Mouse (Mus musculus) megakaryocyte-erythroid progenitor cell, adult 5-6 weeks (primary cell): ENCODE measurements at regions not wholly inside any gene's neighbourhood (a gene's known extent, or its start where the extent isn't known, plus 50 kb on each side); places are given as distances from the start of the nearest gene placed in this dataset.

Experiments used
- ATAC-seq: replicated peaks from 2 replicates; pipeline ENCODE4 v1.8.0; 2016; ENCODE audit warnings: mild to moderate bottlenecking, inconsistent platforms; ENCODE audit not compliant: severe bottlenecking, poor library complexity, low FRiP score, low TSS enrichment

- no peak for ATAC-seq
These were observed 104.9 kb upstream of the Slc22a12 start for GRCm38 (mm10) chr19:6647686-6648085.

GRCm38 (mm10) chr19:6647216-6647615 lies 104.4 kb upstream of the Slc22a12 start:
- ATAC-seq = no peak

- ATAC-seq = no peak
These were observed 103.1 kb upstream of the Slc22a12 start for GRCm38 (mm10) chr19:6645912-6646311.

- no peak for ATAC-seq
These were observed 102.0 kb upstream of the Slc22a12 start for GRCm38 (mm10) chr19:6644871-6645270.

GRCm38 (mm10) chr19:6639681-6640080 lies 96.8 kb upstream of the Slc22a12 start:
- no peak for ATAC-seq

GRCm38 (mm10) chr19:6633400-6633799 lies 90.6 kb upstream of the Slc22a12 start:
- no peak for ATAC-seq

GRCm38 (mm10) chr19:6631817-6632216 lies 89.0 kb upstream of the Slc22a12 start:
- no peak for ATAC-seq

- no peak for ATAC-seq
These were observed 87.7 kb upstream of the Slc22a12 start for GRCm38 (mm10) chr19:6630613-6630940.

GRCm38 (mm10) chr19:6629911-6630612 lies 87.2 kb upstream of the Slc22a12 start:
- no peak for ATAC-seq

GRCm38 (mm10) chr19:6625574-6625973 lies 82.7 kb upstream of the Slc22a12 start:
- ATAC-seq = no peak

- no peak for ATAC-seq
These were observed 78.2 kb upstream of the Slc22a12 start for GRCm38 (mm10) chr19:6621023-6621422.

- ATAC-seq = no peak
These were observed 76.7 kb upstream of the Slc22a12 start for GRCm38 (mm10) chr19:6619546-6619945.

- ATAC-seq = no peak
These were observed 73.8 kb upstream of the Slc22a12 start for GRCm38 (mm10) chr19:6616659-6617058.

GRCm38 (mm10) chr19:6612441-6612840 lies 69.6 kb upstream of the Slc22a12 start:
- ATAC-seq = no peak

GRCm38 (mm10) chr19:6611921-6612320 lies 69.1 kb upstream of the Slc22a12 start:
- ATAC-seq = no peak

- ATAC-seq = no peak
These were observed 67.9 kb upstream of the Slc22a12 start for GRCm38 (mm10) chr19:6610715-6611114.

GRCm38 (mm10) chr19:6610051-6610450 lies 67.2 kb upstream of the Slc22a12 start:
- no peak for ATAC-seq

- ATAC-seq = no peak
These were observed 64.7 kb upstream of the Slc22a12 start for GRCm38 (mm10) chr19:6607501-6607900.

GRCm38 (mm10) chr19:6606667-6607066 lies 63.8 kb upstream of the Slc22a12 start:
- ATAC-seq = no peak

GRCm38 (mm10) chr19:6604702-6605101 lies 61.9 kb upstream of the Slc22a12 start:
- no peak for ATAC-seq

GRCm38 (mm10) chr19:6600873-6601530 lies 58.2 kb upstream of the Slc22a12 start:
- no peak for ATAC-seq
